Mouse (Mus musculus) thymus, adult 2 months (tissue): Measurements from ENCODE around the gene Srrm2. TPM values are rescaled to one million over a fixed set of nuclear protein-coding genes. Genes with fewer than 3 reads are reported as not detected.

Source experiments
- DNase-seq: peaks from one replicate; pipeline ENCODE4 v3.0.0; 2021
- H3K27ac ChIP-seq: fragments of 200-500 bp; 2 replicates; pipeline ENCODE4 v1.5.1; 2012; ENCODE audit warnings: low read length, control low read depth; ENCODE audit not compliant: control insufficient read depth, insufficient read depth
- H3K27me3 ChIP-seq: fragments of 200-500 bp; 2 replicates; pipeline ENCODE4 v1.6.1; 2012; ENCODE audit warnings: mild to moderate bottlenecking, low read length, moderate library complexity, mixed read lengths; ENCODE audit not compliant: control insufficient read depth, insufficient read depth
- H3K36me3 ChIP-seq: fragments of 200-500 bp; 2 replicates; pipeline ENCODE4 v1.6.1; 2012; ENCODE audit warnings: mild to moderate bottlenecking, low read length, moderate library complexity; ENCODE audit not compliant: control insufficient read depth, insufficient read depth
- H3K4me1 ChIP-seq: fragments of 200-500 bp; replicated peaks from 2 replicates; pipeline ENCODE4 v1.6.1; 2012; ENCODE audit warnings: low read length; ENCODE audit not compliant: control insufficient read depth, insufficient read depth
- H3K4me3 ChIP-seq: fragments of 200-500 bp; 2 replicates; pipeline ENCODE4 v1.5.1; 2012; ENCODE audit warnings: mild to moderate bottlenecking, low read length, control low read depth, moderate library complexity; ENCODE audit not compliant: control insufficient read depth, insufficient read depth
- CTCF ChIP-seq: fragments of 200-500 bp; IDR thresholded peaks from 2 replicates; pipeline ENCODE4 v1.5.1; 2012; ENCODE audit warnings: mild to moderate bottlenecking, control low read depth, low read length, moderate library complexity, borderline replicate concordance; ENCODE audit not compliant: control insufficient read depth, poor library complexity, insufficient read depth; ENCODE audit errors: extremely low read depth
- POLR2A ChIP-seq: fragments of 200-500 bp; IDR thresholded peaks from 2 replicates; pipeline ENCODE4 v1.6.1; 2012; ENCODE audit warnings: mild to moderate bottlenecking, low read length, control low read depth, moderate library complexity; ENCODE audit not compliant: control insufficient read depth, poor library complexity, insufficient read depth; ENCODE audit errors: extremely low read depth
- WGBS: fragments of 180-500 bp; shearing (Covaris S2); methylation state at CpG from one replicate; pipeline ENCODE4 v1.1.7; 2018; 5-methylcytosine and 5-hydroxymethylcytosine counted together
- polyA plus RNA-seq: library from polyadenylated mRNA; depleted of rRNA; stranded (reverse); fragments of >200 nt; gene quantifications from 2 replicates; pipeline ENCODE4 v1.2.3, GENCODE M21; 2012; rRNA removed

Srrm2 gene
- 874 and 1,056 TPM in 2 replicates for polyA plus RNA-seq

DNA sequence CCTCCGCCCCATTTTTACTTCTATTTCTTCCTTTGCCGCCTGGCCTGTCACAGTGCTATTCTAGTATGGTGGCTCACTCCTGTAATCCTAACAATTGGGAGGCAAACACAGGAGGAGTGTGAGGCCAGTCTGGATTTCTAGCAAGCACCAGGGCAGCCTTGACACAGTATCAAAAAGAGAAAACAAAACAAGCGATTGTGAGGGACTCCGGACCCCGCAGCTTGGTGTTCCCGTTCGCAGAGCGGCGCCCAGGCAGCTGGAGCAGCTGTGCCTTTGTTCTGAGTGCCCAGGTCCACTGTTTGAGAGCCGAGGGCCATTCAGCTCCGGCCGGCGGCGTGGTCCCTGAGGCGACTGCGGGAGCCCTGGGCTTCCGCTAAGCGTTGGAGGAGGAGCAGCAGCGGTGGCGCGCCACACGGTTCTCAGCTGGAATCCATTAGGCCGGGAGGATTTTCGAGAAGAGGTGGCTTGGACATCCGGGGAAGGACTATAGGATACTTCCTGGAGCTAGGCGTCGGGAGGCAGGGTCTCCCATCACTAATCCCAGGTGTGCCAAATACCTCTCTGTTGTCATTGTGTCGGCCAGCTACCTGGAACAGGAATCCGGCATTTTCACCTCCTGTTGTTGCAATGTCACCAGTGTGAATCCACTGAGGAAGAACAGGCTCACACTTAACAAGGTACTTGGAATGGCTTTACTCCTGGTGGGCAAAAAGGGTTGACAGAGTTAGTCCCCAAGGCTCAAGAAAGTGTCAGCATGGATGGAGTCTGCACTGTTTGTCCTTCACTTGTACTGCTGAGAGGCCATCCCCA lies at the start of gene Srrm2:
TSS of gene Srrm2 (plus strand) at position 264 of the 810 bp plus-strand sequence.
- H3K27me3 ChIP-seq, result no peaks in the 10 kb centered on the region
- 3% methylated on average over 29 of the region's 29 CpGs for WGBS
- DNase-seq, result peak; percentile 50
- H3K4me1 ChIP-seq, result peaks cover 18% of the 10 kb centered on the region
- no peaks in the 10 kb centered on the region for H3K36me3 ChIP-seq
- H3K27ac ChIP-seq, result no peak within 1 kb of the TSS
- peak within 1 kb of the TSS; percentile 83 for H3K4me3 ChIP-seq
- TF ChIP-seq POLR2A, result peak; percentile 76
- TF ChIP-seq CTCF, result no peak

DNA sequence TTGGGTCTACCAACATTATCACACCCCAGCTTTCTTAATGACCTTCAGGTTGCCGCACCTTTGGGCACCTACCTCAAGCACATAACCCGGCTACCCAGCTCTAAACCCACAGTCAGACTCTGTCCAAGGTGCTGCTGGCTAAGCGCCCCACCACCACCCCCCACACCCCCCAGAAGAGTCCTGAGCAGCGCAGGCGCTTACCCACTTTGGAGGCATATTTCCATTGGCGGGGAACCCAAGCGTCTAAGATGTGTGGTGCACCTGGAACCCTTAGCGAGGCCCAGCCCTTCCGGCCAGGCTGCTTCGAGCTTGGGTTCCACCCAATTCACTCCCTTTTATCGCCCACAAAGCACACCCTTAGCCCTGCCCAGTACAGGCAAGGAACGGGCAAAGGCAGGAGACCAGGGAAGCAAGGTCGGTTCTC lies 49.7 kb upstream of the Srrm2 start, which contains the start of gene Paqr4:
TSS of gene Paqr4 (minus strand) at position 270 of the 424 bp plus-strand sequence.
- Histone ChIP-seq H3K27me3 (peaks cover 32% of the 10 kb centered on the region), H3K27ac (no peak within 1 kb of the TSS), H3K4me3 (peak within 1 kb of the TSS; percentile 68), H3K4me1 (peaks cover 31% of the 10 kb centered on the region), H3K36me3 (no peaks in the 10 kb centered on the region)
- WGBS, result 2% methylated on average over 13 of the region's 13 CpGs
- TF ChIP-seq POLR2A (no peak), CTCF (no peak)
- no peak for DNase-seq

DNA sequence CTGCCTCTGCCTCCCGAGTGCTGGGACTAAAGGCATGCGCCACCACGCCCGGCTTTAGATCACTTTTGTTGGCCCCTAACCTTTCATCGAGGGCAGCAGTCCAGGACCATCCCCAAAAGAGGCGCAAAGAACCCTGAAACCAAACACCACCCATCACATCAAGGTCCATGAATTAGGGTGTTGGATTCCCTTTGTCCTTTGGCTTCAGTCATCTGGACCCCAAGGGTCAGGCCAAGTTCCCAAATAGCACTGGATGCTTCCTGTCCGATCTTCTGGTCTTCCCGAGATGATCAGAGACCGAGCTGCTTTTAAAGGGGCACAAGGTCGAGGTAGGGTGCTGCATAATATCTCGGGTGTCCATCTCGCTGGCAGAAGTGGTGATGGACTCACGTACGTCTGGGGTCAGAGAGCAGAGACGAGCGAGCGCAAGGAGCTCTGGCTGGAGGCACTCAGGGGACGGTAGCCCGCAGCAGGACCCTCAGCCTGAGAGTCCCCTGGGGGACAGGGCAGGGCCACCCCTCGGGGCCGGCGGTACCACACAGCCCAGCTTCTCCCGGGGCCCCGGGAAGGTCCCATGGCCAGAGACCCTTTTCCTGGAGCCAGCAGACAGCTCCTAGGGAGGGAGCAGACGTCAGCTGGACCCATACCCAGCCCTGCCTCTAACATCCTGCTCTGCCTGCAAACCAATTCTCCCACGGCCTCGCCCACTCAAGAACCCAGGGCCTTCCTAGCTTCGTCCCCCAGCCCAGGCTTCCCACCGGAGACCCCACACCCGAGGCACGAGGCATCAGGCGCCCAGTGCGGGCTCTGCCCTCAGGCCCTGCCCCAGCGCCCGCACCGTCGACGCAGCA lies 48.7 kb upstream of the Srrm2 start:
- peaks cover 38% of the 10 kb centered on the region for H3K4me1 ChIP-seq
- 53% methylated on average over 38 of the region's 38 CpGs for WGBS
- no peak overlapping the region for H3K4me3 ChIP-seq
- no peak for TF ChIP-seq CTCF
- TF ChIP-seq POLR2A, result no peak
- no peak overlapping the region for H3K27ac ChIP-seq
- no peak for DNase-seq
- no peaks in the 10 kb centered on the region for H3K36me3 ChIP-seq
- peaks cover 32% of the 10 kb centered on the region for H3K27me3 ChIP-seq

DNA sequence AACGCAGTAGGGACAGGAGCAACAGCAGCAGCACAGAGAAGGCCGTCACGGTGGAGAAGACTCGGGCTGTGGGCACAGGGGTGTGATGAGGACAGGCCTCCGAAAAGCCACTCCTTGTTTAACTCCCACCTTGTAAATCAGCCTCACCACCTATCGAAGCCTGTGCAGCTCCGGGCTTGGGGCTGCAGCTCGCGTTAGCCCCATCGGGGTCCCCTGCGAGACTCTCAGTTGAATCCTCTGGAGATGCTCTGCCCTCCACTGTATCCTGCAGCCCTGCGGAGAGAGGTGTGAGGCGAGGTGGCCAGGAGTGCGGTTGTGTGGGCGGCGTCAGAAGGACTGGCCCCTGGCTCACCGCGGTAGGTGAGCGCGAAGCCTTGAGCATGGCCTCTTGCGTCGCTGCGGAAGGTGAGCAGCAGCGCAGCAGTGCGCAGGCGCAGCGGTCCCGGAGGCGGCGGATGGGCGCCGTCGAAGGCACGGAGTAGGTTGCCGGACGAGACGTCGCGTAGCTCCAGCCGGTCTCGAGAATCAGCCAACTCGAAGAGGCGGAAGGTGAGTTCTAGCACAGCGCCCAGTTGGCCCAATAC lies 48.0 kb upstream of the Srrm2 start:
- Histone ChIP-seq H3K27ac (no peak overlapping the region), H3K27me3 (peaks cover 32% of the 10 kb centered on the region), H3K36me3 (no peaks in the 10 kb centered on the region), H3K4me1 (peaks cover 38% of the 10 kb centered on the region), H3K4me3 (no peak overlapping the region)
- TF ChIP-seq POLR2A (no peak), CTCF (no peak)
- WGBS, result 11% methylated on average over 44 of the region's 44 CpGs
- DNase-seq, result peak; percentile 50

DNA sequence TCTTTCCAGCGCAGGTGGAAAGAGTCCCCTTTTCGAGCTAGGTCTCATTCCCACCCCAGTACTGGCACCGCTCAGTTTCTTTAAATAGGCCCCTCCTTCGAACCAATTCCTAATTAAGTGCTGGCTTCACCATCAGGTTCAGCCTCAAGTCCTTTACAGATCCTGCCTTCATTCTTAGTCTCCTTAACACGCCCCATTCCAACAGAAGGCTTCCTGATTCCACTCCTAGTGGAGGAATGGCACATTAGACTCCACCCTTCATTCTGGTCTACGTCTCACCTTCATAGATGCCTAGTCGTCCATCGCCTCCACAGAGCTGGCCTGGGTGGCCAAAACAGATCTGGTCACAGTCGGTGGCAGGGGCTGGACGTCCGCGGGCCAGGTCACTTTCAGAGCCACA lies 47.4 kb upstream of the Srrm2 start:
- Histone ChIP-seq H3K27me3 (peaks cover 32% of the 10 kb centered on the region), H3K27ac (no peak overlapping the region), H3K4me3 (no peak overlapping the region), H3K4me1 (peaks cover 38% of the 10 kb centered on the region), H3K36me3 (no peaks in the 10 kb centered on the region)
- DNase-seq, result no peak
- TF ChIP-seq CTCF, result no peak
- no peak for TF ChIP-seq POLR2A
- WGBS, result 81% methylated on average over 12 of the region's 12 CpGs

DNA sequence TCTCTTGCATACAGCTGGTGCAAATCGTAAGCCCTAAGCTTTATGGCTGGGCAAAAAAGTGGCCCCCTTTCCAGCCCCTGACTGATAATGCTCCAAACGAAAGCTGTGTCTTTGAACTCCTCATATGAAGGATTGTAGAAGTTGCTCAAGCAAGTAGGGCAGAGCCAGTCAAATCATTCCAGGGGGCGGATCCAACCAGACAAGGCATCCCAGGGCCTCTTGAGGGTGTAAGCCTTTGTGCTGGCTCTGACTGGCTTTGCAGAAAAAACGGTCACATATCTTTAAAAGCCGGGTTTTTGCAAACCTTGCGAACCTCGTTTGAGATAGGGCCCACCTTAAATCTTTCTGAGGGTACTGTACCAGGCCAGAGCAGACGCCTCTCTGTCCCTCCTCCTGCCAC lies 46.3 kb upstream of the Srrm2 start:
- no peak overlapping the region for H3K4me3 ChIP-seq
- no peaks in the 10 kb centered on the region for H3K36me3 ChIP-seq
- peaks cover 39% of the 10 kb centered on the region for H3K4me1 ChIP-seq
- peaks cover 32% of the 10 kb centered on the region for H3K27me3 ChIP-seq
- no peak overlapping the region for H3K27ac ChIP-seq
- WGBS, result 58% methylated on average over 8 of the region's 8 CpGs
- no peak for DNase-seq
- TF ChIP-seq POLR2A (no peak), CTCF (no peak)
